Mouse (Mus musculus) hindbrain, embryonic 11.5 days (tissue): ENCODE results near the gene Rreb1. TPM values are rescaled to one million over a fixed set of nuclear protein-coding genes. Genes with fewer than 3 reads are reported as not detected.

Experiments used
- ATAC-seq: fragments of 200-750 bp; cut with Nextera tagmentation; 2 replicates; pipeline ENCODE4 v1.8.0; 2017; ENCODE audit warnings: mild to moderate bottlenecking, moderate TSS enrichment, moderate library complexity; ENCODE audit not compliant: low FRiP score
- DNase-seq: peaks from one replicate; pipeline ENCODE4 v3.0.0-alpha.2; 2015; ENCODE audit warnings: low spot score
- H3K27ac ChIP-seq: fragments of 300-500 bp; sonication (generic); 2 replicates; pipeline ENCODE4 v1.5.1; 2014; ENCODE audit warnings: mild to moderate bottlenecking, low read depth, low read length
- H3K27me3 ChIP-seq: fragments of 300-500 bp; sonication (generic); 2 replicates; pipeline ENCODE4 v1.6.1; 2014; ENCODE audit warnings: mild to moderate bottlenecking, low read length, moderate library complexity, mixed read lengths; ENCODE audit not compliant: control insufficient read depth, insufficient read depth
- H3K36me3 ChIP-seq: fragments of 300-500 bp; sonication (generic); 2 replicates; pipeline ENCODE4 v1.6.1; 2014; ENCODE audit warnings: mild to moderate bottlenecking, low read length, moderate library complexity, mixed read lengths; ENCODE audit not compliant: control insufficient read depth, insufficient read depth
- H3K4me1 ChIP-seq: fragments of 300-500 bp; sonication (generic); replicated peaks from 2 replicates; pipeline ENCODE4 v1.6.1; 2014; ENCODE audit warnings: low read length, mixed read lengths; ENCODE audit not compliant: control insufficient read depth, insufficient read depth
- H3K4me2 ChIP-seq: fragments of 300-500 bp; sonication (generic); replicated peaks from 2 replicates; pipeline ENCODE4 v1.6.1; 2014; ENCODE audit warnings: mild to moderate bottlenecking, low read depth, low read length
- H3K4me3 ChIP-seq: fragments of 300-500 bp; sonication (generic); 2 replicates; pipeline ENCODE4 v1.5.1; 2014; ENCODE audit warnings: low read depth, low read length
- H3K9ac ChIP-seq: fragments of 300-500 bp; sonication (generic); 2 replicates; pipeline ENCODE4 v1.6.1; 2014; ENCODE audit warnings: low read depth, low read length
- H3K9me3 ChIP-seq: fragments of 300-500 bp; sonication (generic); 2 replicates; pipeline ENCODE4 v1.6.1; 2016; ENCODE audit warnings: low read length; ENCODE audit not compliant: control insufficient read depth
- WGBS: fragments of 180-500 bp; shearing (Covaris S2); extraction: QIAGEN DNeasy Blood & Tissue Kit; methylation state at CpG from one replicate; pipeline ENCODE4 v1.1.7; 2014; 5-methylcytosine and 5-hydroxymethylcytosine counted together
- polyA plus RNA-seq: library from polyadenylated mRNA; unstranded; fragments of >200 nt; fragmentation: Nextera tagmentation; extraction: Ambion mirVana; gene quantifications from 2 replicates; pipeline ENCODE4 v1.2.1, GENCODE M21; 2014

Rreb1 gene
- polyA plus RNA-seq, 1 experiment from 2014 or later: 7.0 TPM

- Histone ChIP-seq H3K4me1 (no peaks in the 10 kb centered on the region), H3K4me3 (no peak overlapping the region), H3K4me2 (no peak overlapping the region), H3K9ac (no peak overlapping the region), H3K27ac (no peak overlapping the region), H3K27me3 (no peaks in the 10 kb centered on the region), H3K9me3 (no peaks in the 10 kb centered on the region), H3K36me3 (no peaks in the 10 kb centered on the region)
- DNase-seq (no peak), ATAC-seq (no peak)
- WGBS: 68% methylated on average over 5 of the region's 5 CpGs
These were observed 98.2 kb downstream of the Rreb1 start for GRCm38 (mm10) chr13:37876366-37876765.

GRCm38 (mm10) chr13:37876836-37877235 is 98.6 kb downstream of the Rreb1 start:
- Histone ChIP-seq H3K4me3 (no peak overlapping the region), H3K4me2 (no peak overlapping the region), H3K9me3 (no peaks in the 10 kb centered on the region), H3K4me1 (no peaks in the 10 kb centered on the region), H3K36me3 (no peaks in the 10 kb centered on the region), H3K9ac (no peak overlapping the region), H3K27ac (no peak overlapping the region), H3K27me3 (no peaks in the 10 kb centered on the region)
- DNase-seq: no peak
- no peak for ATAC-seq
- WGBS: 63% methylated on average over 4 of the region's 4 CpGs

- Histone ChIP-seq H3K9me3 (no peaks in the 10 kb centered on the region), H3K36me3 (no peaks in the 10 kb centered on the region), H3K4me3 (no peak overlapping the region), H3K4me2 (no peak overlapping the region), H3K9ac (no peak overlapping the region), H3K27ac (no peak overlapping the region), H3K4me1 (no peaks in the 10 kb centered on the region), H3K27me3 (no peaks in the 10 kb centered on the region)
- no peak for ATAC-seq
- DNase-seq: no peak
- 67% methylated on average over 3 of the region's 3 CpGs for WGBS
These were observed 99.0 kb downstream of the Rreb1 start for GRCm38 (mm10) chr13:37877241-37877640.

- Histone ChIP-seq H3K4me2 (no peak overlapping the region), H3K36me3 (no peaks in the 10 kb centered on the region), H3K4me1 (no peaks in the 10 kb centered on the region), H3K27ac (no peak overlapping the region), H3K9ac (no peak overlapping the region), H3K4me3 (no peak overlapping the region), H3K9me3 (no peaks in the 10 kb centered on the region), H3K27me3 (no peaks in the 10 kb centered on the region)
- 92% methylated on average over 2 of the region's 2 CpGs for whole genome bisulfite sequencing
- no peak for DNase-seq
- ATAC-seq: no peak
These were observed 100.7 kb downstream of the Rreb1 start for GRCm38 (mm10) chr13:37878918-37879331.

- no peak for ATAC-seq
- no peaks in the 10 kb centered on the region for H3K4me1 ChIP-seq
- H3K27me3 ChIP-seq: no peaks in the 10 kb centered on the region
- H3K9me3 ChIP-seq: no peaks in the 10 kb centered on the region
- no peak overlapping the region for H3K4me3 ChIP-seq
- H3K4me2 ChIP-seq: no peak overlapping the region
- H3K27ac ChIP-seq: no peak overlapping the region
- no peak overlapping the region for H3K9ac ChIP-seq
- H3K36me3 ChIP-seq: no peaks in the 10 kb centered on the region
- 70% methylated on average over 5 of the region's 5 CpGs for WGBS
- no peak for DNase-seq
These were observed 101.4 kb downstream of the Rreb1 start for GRCm38 (mm10) chr13:37879556-37879955.

- H3K36me3 ChIP-seq: no peaks in the 10 kb centered on the region
- no peaks in the 10 kb centered on the region for H3K9me3 ChIP-seq
- DNase-seq (no peak), ATAC-seq (no peak)
- WGBS: 47% methylated on average over 1 of the region's 1 CpGs
- no peak overlapping the region for H3K27ac ChIP-seq
- H3K4me3 ChIP-seq: no peak overlapping the region
- no peaks in the 10 kb centered on the region for H3K4me1 ChIP-seq
- H3K4me2 ChIP-seq: no peak overlapping the region
- H3K9ac ChIP-seq: no peak overlapping the region
- H3K27me3 ChIP-seq: no peaks in the 10 kb centered on the region
These were observed 101.8 kb downstream of the Rreb1 start for GRCm38 (mm10) chr13:37880035-37880434.

GRCm38 (mm10) chr13:37880581-37881130 is 102.5 kb downstream of the Rreb1 start:
- WGBS: 69% methylated on average over 9 of the region's 9 CpGs
- Histone ChIP-seq H3K36me3 (no peaks in the 10 kb centered on the region), H3K9me3 (no peaks in the 10 kb centered on the region), H3K9ac (no peak overlapping the region), H3K4me1 (no peaks in the 10 kb centered on the region), H3K4me2 (no peak overlapping the region), H3K4me3 (no peak overlapping the region), H3K27me3 (no peaks in the 10 kb centered on the region), H3K27ac (no peak overlapping the region)
- no peak for DNase-seq
- no peak for ATAC-seq

GRCm38 (mm10) chr13:37882521-37882920 is 104.3 kb downstream of the Rreb1 start:
- ATAC-seq (no peak), DNase-seq (no peak)
- no peak overlapping the region for H3K27ac ChIP-seq
- no peak overlapping the region for H3K4me2 ChIP-seq
- WGBS: 87% methylated on average over 8 of the region's 8 CpGs
- no peaks in the 10 kb centered on the region for H3K4me1 ChIP-seq
- H3K36me3 ChIP-seq: no peaks in the 10 kb centered on the region
- H3K9me3 ChIP-seq: no peaks in the 10 kb centered on the region
- no peak overlapping the region for H3K9ac ChIP-seq
- no peak overlapping the region for H3K4me3 ChIP-seq
- H3K27me3 ChIP-seq: no peaks in the 10 kb centered on the region

GRCm38 (mm10) chr13:37883008-37883407 is 104.8 kb downstream of the Rreb1 start:
- Histone ChIP-seq H3K4me2 (no peak overlapping the region), H3K27me3 (no peaks in the 10 kb centered on the region), H3K4me3 (no peak overlapping the region), H3K4me1 (no peaks in the 10 kb centered on the region), H3K36me3 (no peaks in the 10 kb centered on the region), H3K27ac (no peak overlapping the region), H3K9me3 (no peaks in the 10 kb centered on the region), H3K9ac (no peak overlapping the region)
- 87% methylated on average over 5 of the region's 5 CpGs for WGBS
- DNase-seq (no peak), ATAC-seq (no peak)
